Mouse (Mus musculus) liver, embryonic 16.5 days (tissue): ENCODE measurements at regions not wholly inside any gene's neighbourhood (a gene's known extent, or its start where the extent isn't known, plus 50 kb on each side); places are given as distances from the start of the nearest gene placed in this dataset.

ENCODE experiments used
- ATAC-seq: fragments of 200-750 bp; cut with Nextera tagmentation; 2 replicates; pipeline ENCODE4 v1.8.0; 2017; ENCODE audit warnings: low read depth, mild to moderate bottlenecking, moderate number of reproducible peaks, moderate library complexity
- H3K27ac ChIP-seq: fragments of 300-500 bp; sonication (generic); 2 replicates; pipeline ENCODE4 v1.5.1; 2014; ENCODE audit warnings: mild to moderate bottlenecking, low read length
- H3K27me3 ChIP-seq: fragments of 300-500 bp; sonication (generic); 2 replicates; pipeline ENCODE4 v1.6.1; 2014; ENCODE audit warnings: low read depth, low read length, mixed read lengths; ENCODE audit not compliant: control insufficient read depth, insufficient read depth
- H3K36me3 ChIP-seq: fragments of 300-500 bp; sonication (generic); 2 replicates; pipeline ENCODE4 v1.6.1; 2014; ENCODE audit warnings: mild to moderate bottlenecking; ENCODE audit not compliant: control insufficient read depth, insufficient read depth
- H3K4me1 ChIP-seq: fragments of 300-500 bp; sonication (generic); 2 replicates; pipeline ENCODE4 v1.6.1; 2014; ENCODE audit warnings: low read depth, low read length, mixed read lengths; ENCODE audit not compliant: control insufficient read depth
- H3K4me2 ChIP-seq: fragments of 300-500 bp; sonication (generic); 2 replicates; pipeline ENCODE4 v1.6.1; 2014; ENCODE audit warnings: low read depth, low read length, mixed read lengths
- H3K4me3 ChIP-seq: fragments of 300-500 bp; sonication (generic); 2 replicates; pipeline ENCODE4 v1.5.1; 2014; ENCODE audit warnings: low read depth, mild to moderate bottlenecking, low read length
- H3K9ac ChIP-seq: fragments of 300-500 bp; sonication (generic); 2 replicates; pipeline ENCODE4 v1.6.1; 2014; ENCODE audit warnings: low read depth, low read length
- H3K9me3 ChIP-seq: fragments of 300-500 bp; sonication (generic); replicated peaks from 2 replicates; pipeline ENCODE4 v1.6.1; 2016; ENCODE audit warnings: low read length; ENCODE audit not compliant: control insufficient read depth
- WGBS: fragments of 180-500 bp; shearing (Covaris S2); extraction: QIAGEN DNeasy Blood & Tissue Kit; methylation state at CpG from one replicate; pipeline ENCODE4 v1.1.7; 2014; ENCODE audit not compliant: insufficient replicate concordance; 5-methylcytosine and 5-hydroxymethylcytosine counted together

GRCm38 (mm10) chr2:45438739-45439138 is 321.5 kb upstream of the Zeb2 start:
- Histone ChIP-seq H3K9ac (no peak overlapping the region), H3K36me3 (no peaks in the 10 kb centered on the region), H3K4me1 (no peaks in the 10 kb centered on the region), H3K9me3 (no peaks in the 10 kb centered on the region), H3K4me3 (no peak overlapping the region), H3K4me2 (no peak overlapping the region), H3K27me3 (no peaks in the 10 kb centered on the region), H3K27ac (no peak overlapping the region)
- no peak for ATAC-seq
- 68% methylated on average over 9 of the region's 9 CpGs for WGBS

GRCm38 (mm10) chr2:45435261-45435980 is 318.2 kb upstream of the Zeb2 start:
- whole genome bisulfite sequencing, result 62% methylated on average over 6 of the region's 6 CpGs
- Histone ChIP-seq H3K9me3 (no peaks in the 10 kb centered on the region), H3K4me3 (no peak overlapping the region), H3K9ac (no peak overlapping the region), H3K27me3 (no peaks in the 10 kb centered on the region), H3K4me2 (no peak overlapping the region), H3K36me3 (no peaks in the 10 kb centered on the region), H3K4me1 (no peaks in the 10 kb centered on the region), H3K27ac (no peak overlapping the region)
- ATAC-seq, result peak; percentile 52; the same call in 1 of the 2 replicates

- H3K36me3 ChIP-seq, result no peaks in the 10 kb centered on the region
- ATAC-seq, result no peak
- H3K9me3 ChIP-seq, result no peaks in the 10 kb centered on the region
- 46% methylated on average over 5 of the region's 5 CpGs for WGBS
- H3K4me1 ChIP-seq, result no peaks in the 10 kb centered on the region
- no peak overlapping the region for H3K9ac ChIP-seq
- no peak overlapping the region for H3K4me3 ChIP-seq
- no peak overlapping the region for H3K27ac ChIP-seq
- H3K27me3 ChIP-seq, result no peaks in the 10 kb centered on the region
- no peak overlapping the region for H3K4me2 ChIP-seq
These were observed 317.6 kb upstream of the Zeb2 start for GRCm38 (mm10) chr2:45434789-45435188.

- Histone ChIP-seq H3K4me3 (no peak overlapping the region), H3K9me3 (no peaks in the 10 kb centered on the region), H3K27me3 (no peaks in the 10 kb centered on the region), H3K4me1 (no peaks in the 10 kb centered on the region), H3K36me3 (no peaks in the 10 kb centered on the region), H3K27ac (no peak overlapping the region), H3K9ac (no peak overlapping the region), H3K4me2 (no peak overlapping the region)
- 21% methylated on average over 1 of the region's 1 CpGs for WGBS
- ATAC-seq, result peak; percentile 85
These were observed 317.0 kb upstream of the Zeb2 start for GRCm38 (mm10) chr2:45434169-45434568.

GRCm38 (mm10) chr2:45431366-45431765 is 314.2 kb upstream of the Zeb2 start:
- no peak for ATAC-seq

GRCm38 (mm10) chr2:45421774-45422173 is 304.6 kb upstream of the Zeb2 start:
- Histone ChIP-seq H3K27ac (no peak overlapping the region), H3K9ac (no peak overlapping the region), H3K27me3 (no peaks in the 10 kb centered on the region), H3K4me3 (no peak overlapping the region), H3K4me2 (no peak overlapping the region), H3K9me3 (no peaks in the 10 kb centered on the region), H3K4me1 (no peaks in the 10 kb centered on the region), H3K36me3 (no peaks in the 10 kb centered on the region)
- 80% methylated on average over 1 of the region's 1 CpGs for WGBS
- no peak for ATAC-seq

More at GRCm38 (mm10) chr2:45431366-45431765, 314.2 kb upstream of the Zeb2 start:
- Histone ChIP-seq H3K4me1 (no peaks in the 10 kb centered on the region), H3K4me3 (no peak overlapping the region), H3K36me3 (no peaks in the 10 kb centered on the region), H3K9ac (no peak overlapping the region), H3K27me3 (no peaks in the 10 kb centered on the region), H3K27ac (no peak overlapping the region), H3K4me2 (no peak overlapping the region), H3K9me3 (no peaks in the 10 kb centered on the region)
- WGBS, result 72% methylated on average over 4 of the region's 4 CpGs

GRCm38 (mm10) chr2:45408136-45408535 is 290.9 kb upstream of the Zeb2 start:
- H3K4me3 ChIP-seq, result no peak overlapping the region
- H3K36me3 ChIP-seq, result no peaks in the 10 kb centered on the region
- no peak overlapping the region for H3K9ac ChIP-seq
- no peaks in the 10 kb centered on the region for H3K27me3 ChIP-seq
- ATAC-seq, result no peak
- no peaks in the 10 kb centered on the region for H3K9me3 ChIP-seq
- peaks cover 4% of the 10 kb centered on the region; the same call in 1 of the 2 replicates for H3K4me1 ChIP-seq
- 78% methylated on average over 8 of the region's 8 CpGs for WGBS
- no peak overlapping the region for H3K4me2 ChIP-seq
- no peak overlapping the region for H3K27ac ChIP-seq

- no peak for ATAC-seq
These were observed 272.8 kb upstream of the Zeb2 start for GRCm38 (mm10) chr2:45389902-45390492.

GRCm38 (mm10) chr2:45371268-45371667 is 254.1 kb upstream of the Zeb2 start:
- Histone ChIP-seq H3K36me3 (no peaks in the 10 kb centered on the region), H3K4me1 (no peaks in the 10 kb centered on the region), H3K4me2 (no peak overlapping the region), H3K9me3 (no peaks in the 10 kb centered on the region), H3K4me3 (no peak overlapping the region), H3K9ac (no peak overlapping the region), H3K27ac (no peak overlapping the region), H3K27me3 (no peaks in the 10 kb centered on the region)
- ATAC-seq, result no peak
- WGBS, result 82% methylated on average over 4 of the region's 4 CpGs

More at GRCm38 (mm10) chr2:45389902-45390492, 272.8 kb upstream of the Zeb2 start:
- H3K9me3 ChIP-seq, result no peaks in the 10 kb centered on the region
- no peaks in the 10 kb centered on the region for H3K4me1 ChIP-seq
- no peak overlapping the region for H3K27ac ChIP-seq
- no peak overlapping the region for H3K4me2 ChIP-seq
- H3K4me3 ChIP-seq, result no peak overlapping the region
- H3K9ac ChIP-seq, result no peak overlapping the region
- no peaks in the 10 kb centered on the region for H3K27me3 ChIP-seq
- H3K36me3 ChIP-seq, result no peaks in the 10 kb centered on the region
